ENCODE assay signal across 30 mouse cellular contexts in genomic region chr12:104892245-104892644, GRCm38 (mm10).
"Had no signal": no experiment of that assay in that cellular context is flagged by ENCODE, and none has a peak within 500 bp of the region (broad histone marks: within the 10 kb centered on the region; RNA-seq: fewer than 3 reads in every experiment).

No protein-coding gene starts in this region.

- H3K4me3 ChIP-seq: heart, embryonic 12.5 days; heart, embryonic 13.5 days; heart, embryonic 15.5 days; hindbrain, embryonic 10.5 days; hindbrain, embryonic 12.5 days; hindbrain, embryonic 13.5 days; hindbrain, embryonic 15.5 days; intestine, embryonic 15.5 days; kidney, embryonic 15.5 days; layer of hippocampus, adult 2 months; left cerebral cortex, adult 2 months had no signal

- H3K36me3 ChIP-seq: heart, embryonic 12.5 days; heart, embryonic 13.5 days; heart, embryonic 15.5 days; hindbrain, embryonic 10.5 days; hindbrain, embryonic 12.5 days; hindbrain, embryonic 13.5 days; hindbrain, embryonic 15.5 days; intestine, embryonic 15.5 days; kidney, embryonic 15.5 days had no signal

- H3K27me3 ChIP-seq: heart, embryonic 12.5 days; heart, embryonic 13.5 days; heart, embryonic 15.5 days; hindbrain, embryonic 12.5 days; hindbrain, embryonic 13.5 days; hindbrain, embryonic 15.5 days; intestine, embryonic 15.5 days; kidney, embryonic 15.5 days had no signal

- H3K9me3 ChIP-seq: heart, embryonic 12.5 days; heart, embryonic 13.5 days; heart, embryonic 15.5 days; hindbrain, embryonic 13.5 days; hindbrain, embryonic 15.5 days; intestine, embryonic 15.5 days; kidney, embryonic 15.5 days had no signal

- DNase-seq: heart, postnatal 10 days; heart, postnatal 14 days; heart, postnatal 36 days; heart, postnatal 4 days; kidney, adult 11 months; kidney, adult 18-20 months; kidney, adult 2 months; kidney, adult 8-10 months; kidney, adult 9 months; kidney, postnatal 10 days; kidney, postnatal 14 days; kidney, postnatal 25 days; kidney, postnatal 36 days; kidney, postnatal 4 days; layer of hippocampus, adult 9-11 months; layer of hippocampus, postnatal 36 days had no signal

- H3K9ac ChIP-seq: heart, embryonic 12.5 days; heart, embryonic 13.5 days; heart, embryonic 15.5 days; hindbrain, embryonic 12.5 days; hindbrain, embryonic 13.5 days; hindbrain, embryonic 14.5 days; hindbrain, embryonic 15.5 days; intestine, embryonic 15.5 days; kidney, embryonic 15.5 days had no signal

- H3K27ac ChIP-seq: heart, embryonic 13.5 days; heart, embryonic 15.5 days; hindbrain, embryonic 10.5 days; hindbrain, embryonic 12.5 days; hindbrain, embryonic 13.5 days; hindbrain, embryonic 14.5 days; hindbrain, embryonic 15.5 days; hindbrain, postnatal 0 days; intestine, embryonic 15.5 days; kidney, embryonic 15.5 days; kidney, postnatal 0 days; layer of hippocampus, adult 2 months; left cerebral cortex, adult 2 months had no signal
